Mouse (Mus musculus): Measurements from ENCODE around the gene Clstn1. TPM values are rescaled to one million over a fixed set of nuclear protein-coding genes. Genes with fewer than 3 reads are reported as not detected.

Gene Clstn1
- total RNA-seq, 2 experiments from 2014 or later = 4.0 to 4.1 TPM

DNA sequence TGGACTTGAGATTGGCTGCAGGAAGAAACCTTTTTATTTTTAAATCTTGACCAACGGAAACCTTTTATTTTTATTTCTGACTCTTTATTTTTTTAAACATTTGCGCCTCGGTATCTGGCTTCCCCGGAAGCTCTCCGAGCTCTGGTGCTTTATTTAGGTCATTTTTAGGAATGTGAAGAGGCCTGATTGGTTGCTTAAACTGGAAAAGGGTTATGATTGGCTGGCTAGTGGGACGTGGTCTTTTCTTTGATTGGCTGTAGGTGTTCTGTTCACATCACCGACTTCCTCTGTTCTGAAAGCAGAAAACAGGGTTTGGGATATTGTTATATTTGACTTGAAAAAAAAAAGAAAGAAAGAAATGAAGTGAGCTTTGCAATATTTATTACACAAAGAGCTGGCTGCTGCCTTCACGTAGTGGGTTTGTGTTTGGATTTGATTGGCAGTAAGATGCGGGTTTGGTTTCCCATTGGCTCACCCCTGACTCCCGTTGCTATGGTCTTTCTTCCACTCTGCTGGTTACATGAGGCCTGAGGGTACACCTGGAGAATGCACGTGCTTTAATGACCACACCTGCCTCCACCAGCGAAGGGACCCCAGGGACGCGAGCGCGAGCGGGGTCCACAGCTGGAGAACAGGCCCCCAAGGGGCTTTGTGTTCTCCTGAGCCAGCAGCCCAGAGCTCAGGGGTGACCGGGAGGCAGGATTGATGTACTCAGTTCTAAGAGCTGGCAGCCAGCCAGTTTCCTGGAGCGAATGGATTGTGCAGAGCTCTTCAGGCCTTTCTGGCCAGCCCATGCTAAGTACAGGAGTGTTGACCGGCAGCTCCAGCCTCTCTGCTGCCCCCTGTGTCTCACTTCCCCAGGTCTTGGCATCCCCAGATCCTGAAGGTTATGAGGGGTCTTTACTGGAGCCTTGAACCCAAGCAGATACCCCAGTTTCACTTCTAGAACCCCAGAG lies 21.5 kb upstream of the Clstn1 start:
- no peak for ATAC-seq (replicated peaks; ENCODE audit: poor library complexity)

DNA sequence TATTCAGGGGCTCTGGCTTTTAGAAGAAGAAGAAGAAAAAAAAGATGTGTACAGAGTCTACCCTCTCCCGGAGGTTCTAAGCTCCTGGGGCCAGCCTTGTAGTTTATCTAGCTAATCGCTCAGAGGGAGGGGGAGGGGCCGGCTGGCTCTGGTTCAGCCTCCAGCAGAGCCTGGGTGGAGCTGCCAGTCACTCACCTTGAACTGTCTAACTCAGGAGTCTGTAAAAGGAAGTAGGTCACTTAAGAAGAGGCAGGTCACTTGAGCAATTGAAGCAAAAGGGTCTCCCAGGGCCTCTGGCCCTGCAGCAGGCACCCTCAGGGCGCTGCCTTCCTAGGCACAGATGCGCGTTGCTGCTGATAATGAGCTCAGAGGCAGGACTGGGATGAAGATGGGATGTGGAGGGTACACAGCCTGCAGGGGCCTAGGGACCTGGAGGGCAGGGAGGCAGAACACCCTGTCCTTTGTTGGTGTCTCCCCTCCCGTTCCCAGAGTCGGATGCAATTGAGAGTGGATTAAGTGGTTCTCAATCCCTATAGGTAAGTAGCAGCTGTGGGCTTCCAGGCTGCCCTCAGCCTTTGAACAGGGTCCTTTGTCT lies 18.7 kb upstream of the Clstn1 start:
- peak; percentile 45; the same call in 1 of the 2 replicates for ATAC-seq (replicated peaks; ENCODE audit: poor library complexity)

DNA sequence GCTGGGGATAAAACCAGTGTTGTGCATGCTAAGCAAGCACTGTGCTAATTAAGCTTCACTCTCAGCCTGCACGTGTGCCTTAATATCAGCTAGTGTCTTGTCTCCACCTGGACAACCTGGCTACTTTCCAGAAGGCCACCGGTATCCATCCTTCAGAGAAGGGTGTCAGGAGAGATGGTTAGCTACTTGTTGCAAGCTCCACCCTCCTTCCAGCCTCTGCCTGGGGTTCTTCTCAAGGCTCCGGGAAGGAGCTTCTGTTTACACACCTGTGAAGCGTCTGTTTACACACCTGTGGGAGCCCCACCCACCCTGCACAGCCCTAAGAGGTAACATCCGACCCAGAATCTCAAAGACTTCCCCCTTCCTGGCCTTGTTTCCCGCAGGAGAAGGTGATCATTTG lies 17.6 kb upstream of the Clstn1 start:
- ATAC-seq (replicated peaks; ENCODE audit: poor library complexity) = no peak

DNA sequence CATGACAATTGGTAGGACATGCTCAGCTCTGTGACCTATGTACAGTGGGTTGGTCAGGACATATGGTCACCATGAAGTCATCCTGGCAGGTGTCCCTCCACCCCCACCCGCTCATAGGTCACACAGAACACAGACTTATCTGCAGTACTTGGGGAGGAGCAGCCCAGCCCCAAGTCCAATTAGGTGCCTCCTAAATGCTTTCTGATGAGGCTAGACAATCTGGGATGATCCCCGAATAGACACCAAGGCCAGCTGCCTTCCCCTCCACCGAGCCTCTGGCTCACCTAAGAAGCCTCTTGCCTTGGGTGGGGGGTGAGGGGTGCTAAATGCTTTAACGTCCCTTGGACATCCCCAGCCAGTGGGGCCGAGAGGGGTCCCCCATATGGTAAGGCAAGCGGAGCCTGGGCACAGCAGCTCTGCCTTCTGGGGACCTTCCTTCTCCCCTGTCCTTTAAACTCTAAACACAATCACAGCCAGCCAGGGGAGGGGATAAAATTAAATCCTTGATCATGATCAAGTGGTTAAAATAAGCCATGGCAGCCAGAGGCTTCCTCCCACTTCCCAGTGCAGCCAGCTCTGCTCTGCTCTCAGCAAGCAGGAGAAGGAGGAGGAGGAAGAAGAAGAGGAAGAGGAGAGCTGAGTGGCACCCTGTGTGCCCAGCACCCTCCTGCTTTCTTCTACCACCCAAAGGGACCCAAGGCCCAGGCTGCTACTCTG lies 16.3 kb upstream of the Clstn1 start:
- ATAC-seq (replicated peaks; ENCODE audit: poor library complexity) = no peak

DNA sequence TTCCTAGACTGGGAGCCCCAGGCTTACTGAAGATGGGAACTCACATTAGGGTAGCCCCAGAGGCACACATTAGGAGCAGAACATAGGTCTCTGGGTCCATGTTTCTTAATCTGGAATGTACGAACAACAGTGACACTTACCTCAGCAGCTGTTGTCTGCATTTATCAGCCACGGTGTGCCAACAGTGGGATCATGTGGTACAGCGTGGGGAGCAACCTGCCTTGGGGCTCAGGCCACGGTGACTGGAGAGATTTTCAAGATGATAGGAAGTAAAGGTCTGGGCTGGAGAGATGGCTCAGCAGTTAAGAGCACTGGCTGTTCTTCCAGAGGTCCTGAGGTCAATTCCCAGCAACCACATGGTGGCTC lies 15.8 kb upstream of the Clstn1 start:
- no peak for ATAC-seq (replicated peaks; ENCODE audit: poor library complexity)

DNA sequence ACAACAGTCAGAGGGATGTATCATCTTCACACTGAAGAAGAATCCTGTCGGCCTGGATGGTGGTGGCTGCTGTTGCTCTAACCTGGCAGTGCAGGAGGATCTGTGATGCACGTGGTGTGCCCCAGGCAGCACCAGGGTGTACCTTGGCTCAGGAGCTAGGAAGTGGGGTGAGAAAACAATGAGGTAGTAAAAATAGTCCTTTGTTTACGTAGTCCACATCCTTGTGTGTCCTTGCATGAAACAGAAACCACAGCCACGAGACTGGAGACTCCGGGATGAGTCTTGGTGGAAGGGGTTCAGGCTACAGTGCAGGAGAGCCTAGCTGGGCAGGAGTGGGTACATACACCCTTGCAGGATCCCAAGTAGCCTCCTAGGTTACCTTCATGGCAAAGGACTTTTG lies 15.1 kb upstream of the Clstn1 start:
- ATAC-seq (replicated peaks; ENCODE audit: poor library complexity) = no peak

DNA sequence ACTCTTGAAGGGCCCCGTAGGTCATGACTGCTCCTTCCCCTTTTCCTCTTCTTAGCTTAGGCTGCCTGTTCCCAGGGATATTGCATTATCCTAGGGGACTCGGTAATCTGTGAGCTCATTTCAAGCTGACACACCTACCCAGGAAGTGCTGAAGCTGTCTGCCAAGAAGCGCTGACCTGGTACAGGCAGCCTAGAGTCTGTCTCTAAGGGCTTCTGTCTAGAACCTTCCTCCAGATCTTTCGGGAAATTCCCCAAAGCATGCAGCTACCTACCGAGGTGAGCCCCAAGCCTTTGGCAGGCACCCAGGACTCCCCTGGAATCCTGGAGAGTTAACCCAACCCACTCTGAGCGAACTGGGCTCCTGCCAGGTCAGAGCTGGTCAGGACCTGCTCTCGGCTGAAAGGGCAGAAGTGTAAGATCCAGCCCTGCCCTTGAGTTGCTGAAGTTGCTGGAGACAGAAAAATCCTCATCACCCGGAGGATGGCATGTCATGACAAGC lies 14.6 kb upstream of the Clstn1 start:
- no peak for ATAC-seq (replicated peaks; ENCODE audit: poor library complexity)

DNA sequence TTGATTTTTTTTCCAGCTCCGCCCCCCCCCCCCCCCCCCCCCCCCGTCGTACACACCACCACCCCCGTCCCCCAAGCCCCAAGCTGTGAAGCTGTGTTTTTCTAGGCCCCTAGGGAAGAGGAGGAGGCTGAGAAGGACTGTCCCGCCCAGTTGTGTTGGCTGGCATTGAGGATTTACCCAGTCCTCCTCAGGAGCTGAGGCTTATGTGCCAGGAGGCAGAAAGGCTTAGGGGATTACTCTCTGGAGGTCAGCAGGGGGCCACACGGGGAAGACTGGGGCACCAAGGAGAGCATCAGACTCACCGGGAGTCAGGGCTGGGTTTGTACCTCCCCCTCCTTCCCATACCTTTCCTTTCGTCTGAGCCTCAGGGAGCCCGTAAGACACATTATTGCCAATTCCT lies 13.8 kb upstream of the Clstn1 start:
- no peak for ATAC-seq (replicated peaks; ENCODE audit: poor library complexity)

DNA sequence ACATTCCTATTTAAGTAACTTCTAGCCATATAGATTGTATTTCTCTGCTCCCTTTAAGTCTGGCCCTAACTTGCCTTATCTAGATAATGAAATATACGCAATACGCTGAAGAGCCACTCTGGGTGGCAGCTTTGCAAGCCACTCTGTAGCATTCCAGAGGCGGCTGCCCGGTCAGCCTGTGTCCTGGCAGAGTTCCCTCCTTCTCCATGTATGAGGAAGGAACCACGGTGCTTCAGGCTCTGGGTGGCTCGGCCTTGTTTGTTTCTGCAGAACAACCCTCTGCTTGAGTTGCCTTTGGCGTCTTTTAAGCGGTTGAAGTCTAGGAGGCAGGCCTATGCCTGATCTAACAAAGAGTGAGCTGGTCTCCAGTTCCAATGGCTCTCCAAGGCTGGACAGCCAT lies 13.4 kb upstream of the Clstn1 start:
- no peak for ATAC-seq (replicated peaks; ENCODE audit: poor library complexity)

DNA sequence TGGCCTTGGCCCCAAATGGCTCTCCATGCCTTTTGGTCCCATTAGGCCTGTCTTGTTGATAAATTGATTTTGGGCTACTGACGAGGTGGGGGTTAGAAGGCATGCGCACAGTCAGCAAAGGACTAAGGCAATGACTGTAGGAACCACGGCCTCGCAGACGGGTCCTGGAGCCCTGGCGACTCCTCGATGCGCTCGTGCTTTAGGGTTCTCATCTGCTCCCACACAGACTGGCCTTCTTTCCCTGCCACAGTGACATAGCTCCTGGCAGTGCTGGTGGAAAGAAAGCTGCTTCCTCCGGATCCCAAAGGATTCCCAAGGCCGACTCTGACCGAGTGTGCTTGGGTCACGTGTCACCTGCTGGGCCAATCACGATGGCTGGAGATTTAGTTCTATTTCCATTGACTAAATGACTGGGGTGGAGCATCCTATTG lies 11.9 kb upstream of the Clstn1 start:
- no peak for ATAC-seq (replicated peaks; ENCODE audit: poor library complexity)

DNA sequence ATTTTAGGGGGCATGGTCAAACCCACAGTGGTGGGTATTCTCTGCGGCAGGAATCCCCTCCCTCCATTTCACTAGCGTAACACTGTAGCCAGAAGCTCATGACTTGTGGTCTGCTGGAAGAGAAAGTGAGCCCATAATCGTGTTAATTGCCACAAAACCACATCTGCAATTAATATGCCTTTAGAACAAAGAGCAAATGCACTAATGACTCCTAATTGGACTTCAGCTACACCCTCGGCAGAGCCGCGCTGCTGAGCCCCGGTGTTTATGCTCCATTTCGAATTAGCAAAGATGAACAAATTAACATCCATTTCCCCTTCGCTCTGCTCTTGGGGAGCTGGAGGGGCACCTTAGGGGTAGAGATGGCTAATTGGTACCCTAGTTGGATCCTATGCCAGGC lies 10.2 kb upstream of the Clstn1 start:
- no peak for ATAC-seq (replicated peaks; ENCODE audit: poor library complexity)

DNA sequence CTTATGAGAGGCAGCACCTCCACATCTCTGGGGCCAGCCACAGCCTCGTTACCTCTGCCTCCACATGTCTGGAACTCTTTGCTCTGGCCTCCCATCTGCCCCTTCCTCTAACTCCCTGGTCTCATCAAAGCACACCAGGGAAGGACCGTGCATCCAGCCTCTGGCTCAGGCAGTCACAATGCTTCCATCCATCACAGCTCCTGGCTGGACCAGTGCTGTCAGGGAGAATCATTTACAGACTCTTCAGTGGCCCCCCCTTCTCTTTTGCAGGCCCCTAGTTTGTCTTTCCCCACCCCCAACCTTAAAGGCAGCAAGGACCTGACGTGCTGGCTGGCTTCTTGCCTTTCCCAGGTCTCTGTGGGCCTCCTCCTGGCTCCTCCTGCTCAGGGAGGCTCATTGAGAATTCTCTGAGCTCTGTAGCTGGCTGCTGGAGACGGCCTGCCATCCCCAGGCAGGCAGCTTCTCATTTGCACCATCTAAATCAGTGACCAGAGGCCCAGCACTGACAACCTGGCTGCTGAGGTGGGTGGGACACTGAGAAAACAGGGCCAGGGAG lies 9.2 kb upstream of the Clstn1 start:
- ATAC-seq (replicated peaks; ENCODE audit: poor library complexity) = no peak

DNA sequence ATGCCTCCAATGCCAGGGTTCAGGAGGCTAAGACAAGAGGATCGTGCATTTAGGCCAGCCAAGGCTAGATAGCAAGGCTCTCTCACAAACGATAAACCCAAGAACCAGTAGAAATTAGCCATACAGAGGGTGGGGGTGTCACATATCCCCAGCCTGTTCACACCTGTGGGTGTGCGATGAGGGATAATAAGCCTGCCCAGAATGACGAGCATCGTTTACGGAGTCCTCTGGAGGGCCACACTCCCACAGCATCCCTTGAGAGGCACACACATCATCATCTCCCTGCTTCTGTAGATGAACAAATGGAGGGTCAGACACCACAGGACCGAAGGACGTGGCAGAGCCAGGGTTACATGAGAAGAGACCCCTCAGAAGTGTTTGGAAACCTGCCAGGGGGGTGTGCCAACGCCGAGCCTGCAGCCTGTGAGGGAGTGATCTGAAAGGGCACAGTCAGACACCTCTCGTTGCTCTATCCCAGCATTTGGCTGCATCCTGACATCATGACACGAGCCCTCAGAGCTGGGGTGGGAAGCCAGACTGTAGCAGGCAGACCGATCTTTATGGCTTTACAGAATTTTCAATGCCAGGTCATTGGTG lies 8.1 kb upstream of the Clstn1 start:
- ATAC-seq (replicated peaks; ENCODE audit: poor library complexity) = no peak

DNA sequence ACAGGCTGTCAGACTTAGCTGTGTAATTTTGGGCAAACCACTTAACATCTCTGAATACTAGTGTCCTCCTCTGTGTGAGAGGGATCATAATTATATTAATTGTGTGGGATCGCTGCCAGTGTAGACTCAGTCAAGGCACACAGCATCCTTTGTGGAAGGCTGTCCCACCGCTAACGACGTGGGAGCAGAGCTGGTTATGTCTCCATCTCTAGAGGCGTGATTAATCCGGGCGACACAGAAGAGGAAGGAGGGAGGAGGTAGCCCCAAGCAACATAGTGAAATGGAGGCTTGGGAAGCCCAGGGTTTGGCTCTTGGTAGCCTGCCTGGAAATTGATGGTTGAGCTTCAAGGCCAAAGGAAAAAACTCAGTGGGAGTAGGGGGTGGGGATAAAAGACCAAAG lies 7.4 kb upstream of the Clstn1 start:
- no peak for ATAC-seq (replicated peaks; ENCODE audit: poor library complexity)

DNA sequence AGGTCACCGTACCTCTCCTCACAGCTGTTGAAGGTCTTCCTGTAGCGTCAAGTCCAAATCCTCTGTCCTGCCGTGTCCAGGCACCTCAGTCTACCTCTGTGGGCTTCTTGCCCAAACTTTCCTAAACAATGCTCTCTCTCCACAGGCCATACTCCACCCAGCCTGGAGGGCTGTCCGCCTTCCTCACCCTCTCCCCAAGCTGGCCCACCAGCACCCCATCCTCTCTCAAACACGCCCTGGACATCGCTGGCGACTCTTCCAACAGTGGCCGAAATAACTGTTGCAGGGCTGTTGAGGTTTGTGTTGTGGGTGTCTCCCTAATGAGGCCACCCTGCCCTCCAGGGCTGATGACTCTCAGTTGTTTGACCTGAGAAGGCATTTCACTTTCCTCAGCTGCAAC lies 1.0 kb upstream of the Clstn1 start:
- ATAC-seq (replicated peaks; ENCODE audit: poor library complexity) = no peak

DNA sequence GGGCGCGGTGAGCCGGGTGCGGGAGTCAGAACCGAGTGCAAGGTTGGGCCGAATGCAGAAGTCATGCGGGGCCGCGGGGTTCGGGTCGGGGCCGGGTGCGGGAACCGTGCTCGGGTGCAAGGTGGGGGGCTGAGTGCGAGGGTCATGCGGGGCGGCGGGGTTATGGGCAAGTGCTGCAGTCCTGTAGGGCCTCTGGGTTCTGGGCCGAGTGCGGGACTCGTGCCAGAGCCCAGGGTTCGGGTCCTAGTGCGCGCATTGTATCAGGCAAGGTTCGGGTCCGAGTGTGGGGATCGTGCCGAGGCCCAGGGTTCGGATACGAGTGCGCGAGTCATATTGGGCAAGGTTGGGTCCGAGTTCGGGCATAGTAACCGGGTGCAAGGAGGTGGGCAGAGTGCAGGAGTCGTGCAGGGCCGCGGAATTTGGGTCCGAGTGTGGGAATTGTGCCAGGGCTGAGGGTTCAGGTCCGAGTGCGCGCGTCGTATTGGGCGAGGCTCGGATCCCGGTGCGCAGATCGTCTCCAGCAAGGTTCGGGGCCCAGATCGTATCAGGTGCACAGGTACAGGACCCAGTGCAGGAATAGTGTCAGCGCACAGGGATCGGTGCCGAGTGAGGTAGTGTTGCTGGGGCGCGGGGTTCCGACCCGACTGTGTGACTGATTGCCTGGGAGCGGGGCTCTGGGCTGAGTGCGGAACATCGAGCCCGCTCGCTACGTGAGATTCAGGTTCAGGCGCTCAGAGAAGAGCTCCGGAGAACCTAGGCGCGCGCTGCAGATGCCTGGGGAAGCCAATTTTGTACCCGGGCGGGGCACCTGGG lies 721 bp downstream of the Clstn1 start:
- peak; percentile 11; the same call in 1 of the 2 replicates for ATAC-seq (replicated peaks; ENCODE audit: poor library complexity)

DNA sequence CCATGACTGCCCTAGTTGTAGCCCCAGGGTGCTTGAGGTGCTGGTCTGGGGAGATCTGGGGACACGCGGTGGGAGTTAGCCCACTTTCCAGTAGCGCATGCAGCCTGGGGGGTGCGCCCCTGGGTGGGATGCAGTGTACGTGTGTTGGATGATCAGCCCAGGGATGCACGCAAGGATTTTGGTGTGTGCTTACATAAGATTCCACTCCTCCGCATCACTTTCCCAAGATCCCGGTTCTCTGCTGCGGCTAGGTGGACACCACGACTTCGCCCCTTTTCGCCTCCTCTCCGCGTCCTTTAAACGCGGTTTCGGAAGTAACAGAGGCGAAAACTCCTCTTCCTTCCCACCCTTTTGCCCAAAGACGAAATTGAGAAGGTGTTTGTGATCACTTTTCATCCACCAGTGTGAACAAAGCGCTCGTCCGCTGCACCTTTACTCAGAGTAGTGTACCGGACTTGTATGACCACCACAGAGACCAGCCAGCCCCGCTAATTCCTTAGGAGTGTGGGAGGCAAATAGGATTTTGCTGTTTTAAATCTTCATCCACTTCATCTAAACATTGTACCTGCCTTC lies 1.4 kb downstream of the Clstn1 start:
- ATAC-seq (replicated peaks; ENCODE audit: poor library complexity) = no peak

DNA sequence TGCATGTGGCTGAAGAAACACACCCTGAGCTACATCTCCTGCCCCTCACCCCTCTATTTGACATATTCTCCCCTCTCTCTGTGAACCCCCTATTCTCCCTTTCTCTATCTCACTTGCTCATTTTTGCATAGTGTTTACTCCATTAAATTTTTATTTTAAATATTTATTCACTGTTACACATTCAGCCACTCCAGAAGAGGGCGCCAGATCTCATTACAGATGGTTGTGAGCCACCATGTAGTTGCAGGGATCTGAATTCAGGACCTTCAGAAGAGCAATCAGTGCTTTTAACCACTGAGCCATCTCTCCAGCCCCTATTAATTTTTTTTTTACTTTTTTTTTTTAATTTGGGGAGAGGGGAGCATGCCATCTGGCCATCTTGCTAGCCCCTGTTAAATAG lies 3.9 kb downstream of the Clstn1 start:
- no peak for ATAC-seq (replicated peaks; ENCODE audit: poor library complexity)

DNA sequence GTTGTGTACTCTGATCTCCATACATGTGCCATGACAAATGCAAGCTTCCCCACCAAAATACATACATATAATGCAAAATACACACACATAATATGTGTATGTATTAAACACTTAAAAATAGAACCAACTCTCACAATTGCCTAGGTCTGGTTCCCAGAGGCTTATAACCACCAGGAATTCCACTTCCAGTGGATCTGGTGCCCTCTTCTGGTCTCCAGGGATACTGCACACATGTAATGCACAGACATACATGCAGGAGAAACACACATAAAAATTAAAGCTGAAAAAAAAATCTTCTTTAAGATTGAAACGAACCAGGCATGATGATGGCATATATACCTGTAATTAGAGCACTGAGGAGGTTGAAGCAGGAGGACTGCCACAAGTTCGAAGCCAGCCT lies 5.2 kb downstream of the Clstn1 start:
- no peak for ATAC-seq (replicated peaks; ENCODE audit: poor library complexity)

Measured in megakaryocyte progenitor cell, adult 5-6 weeks (primary cell).